Mouse (Mus musculus) cerebellum, adult 2 months (tissue): Measurements from ENCODE around the gene R3hdm2.

ENCODE experiments used
- CTCF ChIP-seq: fragments of 200-500 bp; IDR thresholded peaks from 2 replicates; pipeline ENCODE4 v1.5.1; 2011; ENCODE audit warnings: low read depth, mild to moderate bottlenecking, control low read depth, low read length, moderate library complexity, borderline replicate concordance; ENCODE audit not compliant: insufficient read depth
- POLR2A ChIP-seq: fragments of 200-500 bp; IDR thresholded peaks from 2 replicates; pipeline ENCODE4 v1.6.1; 2011; ENCODE audit warnings: low read length, control low read depth, borderline replicate concordance; ENCODE audit not compliant: insufficient read depth

- TF ChIP-seq POLR2A, result no peak
- TF ChIP-seq CTCF, result no peak
These were observed 92.6 kb downstream of the R3hdm2 start for GRCm38 (mm10) chr10:127472722-127473121.
